Mouse (Mus musculus) mature B cell (primary cell): ENCODE results near the gene Rpl39.
"Not testable (repeated sequence)": the region's sequence is repeated elsewhere in the genome, so short reads cannot be mapped to it uniquely, and the experiment has no call there.

Source experiments
- in situ Hi-C: fragments of 300-500 bp; cut with MboI; formaldehyde crosslinking; loops from 2 replicates; pipeline ENCODE4 v1.14.3; 2019

The Rpl39 gene

GRCm38 (mm10) chrX:37084927-37085660 lies at the start of gene Rpl39:
TSS of gene Rpl39 (minus strand) at chrX:37085402.
- in situ Hi-C loops: no loop called here

- in situ Hi-C loops: no loop called here
Measured at GRCm38 (mm10) chrX:37126671-37127358, 41.6 kb upstream of the Rpl39 start, which contains the start of gene Nkap. TSS of gene Nkap (plus strand) at chrX:37126795.

GRCm38 (mm10) chrX:37125511-37125910 lies 40.3 kb upstream of the Rpl39 start:
- in situ Hi-C loops: no loop called here

GRCm38 (mm10) chrX:37120212-37120611 lies 35.0 kb upstream of the Rpl39 start:
- in situ Hi-C loops: no loop called here

- in situ Hi-C loops: no loop called here
Measured at GRCm38 (mm10) chrX:37119585-37119984, 34.4 kb upstream of the Rpl39 start.

- in situ Hi-C loops: no loop called here
Measured at GRCm38 (mm10) chrX:37117085-37117484, 31.9 kb upstream of the Rpl39 start.

- in situ Hi-C loops: no loop called here
Measured at GRCm38 (mm10) chrX:37110881-37111193, 25.6 kb upstream of the Rpl39 start.

GRCm38 (mm10) chrX:37110193-37110880 lies 25.1 kb upstream of the Rpl39 start, which contains the start of gene Upf3b:
TSS of gene Upf3b (minus strand) at chrX:37110322.
- in situ Hi-C loops: no loop called here

- in situ Hi-C loops: no loop called here
Measured at GRCm38 (mm10) chrX:37109526-37110192, 24.5 kb upstream of the Rpl39 start.

GRCm38 (mm10) chrX:37103826-37104225 lies 18.6 kb upstream of the Rpl39 start:
- in situ Hi-C loops: no loop called here

GRCm38 (mm10) chrX:37098681-37099080 lies 13.5 kb upstream of the Rpl39 start:
- in situ Hi-C loops: no loop called here

GRCm38 (mm10) chrX:37095106-37095768 lies 10.0 kb upstream of the Rpl39 start:
- in situ Hi-C loops: no loop called here

- in situ Hi-C loops: no loop called here
Measured at GRCm38 (mm10) chrX:37091457-37091856, 6.3 kb upstream of the Rpl39 start.

- in situ Hi-C loops: no loop called here
Measured at GRCm38 (mm10) chrX:37088778-37089177, 3.6 kb upstream of the Rpl39 start.

GRCm38 (mm10) chrX:37085665-37086064 lies 463 bp upstream of the Rpl39 start:
- in situ Hi-C loops: no loop called here

- in situ Hi-C loops: no loop called here
Measured at GRCm38 (mm10) chrX:37084318-37084926, 780 bp downstream of the Rpl39 start.

GRCm38 (mm10) chrX:37081194-37081593 lies 4.0 kb downstream of the Rpl39 start:
- in situ Hi-C loops: no loop called here

- in situ Hi-C loops: not testable (repeated sequence)
Measured at GRCm38 (mm10) chrX:37080345-37080744, 4.9 kb downstream of the Rpl39 start.

GRCm38 (mm10) chrX:37076651-37077050 lies 8.6 kb downstream of the Rpl39 start:
- in situ Hi-C loops: no loop called here

GRCm38 (mm10) chrX:37074262-37074892 lies 10.8 kb downstream of the Rpl39 start:
- in situ Hi-C loops: no loop called here

- in situ Hi-C loops: no loop called here
Measured at GRCm38 (mm10) chrX:37068766-37069165, 16.4 kb downstream of the Rpl39 start.
